Mouse (Mus musculus) lung, adult 2 months (tissue): ENCODE data around the gene Syn3.

Source experiments
- CTCF ChIP-seq: fragments of 200-500 bp; IDR thresholded peaks from 2 replicates; pipeline ENCODE4 v1.5.1; 2011; ENCODE audit warnings: mild to moderate bottlenecking, low read length, control low read depth; ENCODE audit not compliant: insufficient read depth
- POLR2A ChIP-seq: fragments of 200-500 bp; IDR thresholded peaks from 2 replicates; pipeline ENCODE4 v1.6.1; 2011; ENCODE audit warnings: low read depth, mild to moderate bottlenecking, control low read depth, low read length, borderline replicate concordance; ENCODE audit errors: extremely low read depth

GRCm38 (mm10) chr10:86444665-86445064, 54.0 kb downstream of the Syn3 start:
- TF ChIP-seq POLR2A = no peak
- no peak for TF ChIP-seq CTCF
